Mouse (Mus musculus): ENCODE results near the gene Syn3. TPM values are rescaled to one million over a fixed set of nuclear protein-coding genes. Genes with fewer than 3 reads are reported as not detected.

Gene Syn3
- polyA plus RNA-seq, 1 experiment from 2014 or later, result 1.3 TPM

DNA sequence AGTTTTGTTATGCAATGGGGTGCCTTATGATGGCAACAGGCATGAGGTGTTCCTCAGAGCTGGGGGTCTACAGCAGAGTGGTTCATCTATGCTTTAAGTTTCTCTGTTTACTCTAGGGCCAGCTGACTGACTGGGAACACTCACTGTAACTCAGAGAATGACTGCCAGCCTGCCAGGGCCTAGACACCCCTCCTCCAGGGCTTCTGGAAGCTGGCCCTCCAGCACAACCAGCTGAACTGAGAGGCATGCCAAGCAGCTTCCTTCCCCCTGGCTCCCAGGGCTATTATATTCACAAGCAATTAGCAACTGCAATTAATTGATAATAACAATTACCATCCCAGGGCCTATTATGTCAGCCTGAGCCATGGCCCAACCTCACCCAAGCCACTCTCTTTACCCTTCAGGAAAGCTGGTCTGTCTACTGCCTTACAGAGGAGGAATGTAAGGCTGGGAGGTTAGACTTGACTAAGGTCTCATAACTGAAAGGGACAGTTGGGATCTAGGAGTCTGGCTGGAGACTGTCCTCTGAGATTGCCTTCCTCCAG, 41.0 kb downstream of the Syn3 start:
- no peaks in the 10 kb centered on the region for H3K36me3 ChIP-seq (ENCODE audit: control insufficient read depth, insufficient read depth, low read length)
- no peak for DNase-seq (ENCODE audit: low spot score)
- no peak overlapping the region for H3K4me2 ChIP-seq (replicated peaks; ENCODE audit: low read depth)
- ATAC-seq (ENCODE audit: low FRiP score, low TSS enrichment), result no peak
- H3K9me3 ChIP-seq (ENCODE audit: control insufficient read depth, low read length), result no peaks in the 10 kb centered on the region
- H3K4me3 ChIP-seq (ENCODE audit: low read depth, low read length), result no peak overlapping the region
- TF ChIP-seq CTCF (IDR thresholded peaks at IDR 0.05; ENCODE audit: low read depth) (no peak), EP300 (optimal IDR thresholded peaks at IDR 0.05) (no peak)
- no peaks in the 10 kb centered on the region for H3K27me3 ChIP-seq (ENCODE audit: control insufficient read depth, insufficient read depth, low read length)
- no peak overlapping the region for H3K27ac ChIP-seq (replicated peaks)
- H3K9ac ChIP-seq (ENCODE audit: low read length), result no peak overlapping the region
- no peaks in the 10 kb centered on the region for H3K4me1 ChIP-seq (replicated peaks; ENCODE audit: control insufficient read depth, insufficient read depth)

DNA sequence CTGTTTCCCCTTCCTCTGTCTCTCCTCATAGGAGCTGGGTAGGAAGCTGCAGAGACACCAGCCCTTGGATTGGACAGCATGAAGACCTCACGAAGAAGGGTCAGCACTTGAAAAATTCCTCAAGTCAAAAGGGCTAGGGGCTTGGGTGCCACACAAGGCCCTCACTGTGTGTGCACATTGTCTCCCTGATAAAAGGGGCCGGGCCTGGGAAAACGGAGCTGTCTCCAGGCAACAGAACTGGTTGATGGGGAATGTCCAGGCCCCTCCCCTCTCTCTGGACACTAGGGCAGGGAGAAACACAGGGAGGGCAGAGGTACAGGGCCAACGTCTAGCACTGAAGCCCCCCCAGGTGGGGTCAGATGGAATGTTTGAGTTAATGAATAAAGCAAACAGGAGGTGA, 41.5 kb downstream of the Syn3 start:
- Histone ChIP-seq H3K4me2 (replicated peaks; ENCODE audit: low read depth) (no peak overlapping the region), H3K9me3 (ENCODE audit: control insufficient read depth, low read length) (no peaks in the 10 kb centered on the region), H3K9ac (ENCODE audit: low read length) (no peak overlapping the region), H3K4me1 (replicated peaks; ENCODE audit: control insufficient read depth, insufficient read depth) (no peaks in the 10 kb centered on the region), H3K27ac (replicated peaks) (no peak overlapping the region), H3K36me3 (ENCODE audit: control insufficient read depth, insufficient read depth, low read length) (no peaks in the 10 kb centered on the region), H3K27me3 (ENCODE audit: control insufficient read depth, insufficient read depth, low read length) (no peaks in the 10 kb centered on the region), H3K4me3 (ENCODE audit: low read depth, low read length) (no peak overlapping the region)
- TF ChIP-seq EP300 (optimal IDR thresholded peaks at IDR 0.05) (no peak), CTCF (IDR thresholded peaks at IDR 0.05; ENCODE audit: low read depth) (no peak)
- WGBS, result 46% methylated on average over 4 of the region's 4 CpGs
- DNase-seq (ENCODE audit: low spot score) (no peak), ATAC-seq (ENCODE audit: low FRiP score, low TSS enrichment) (no peak)

DNA sequence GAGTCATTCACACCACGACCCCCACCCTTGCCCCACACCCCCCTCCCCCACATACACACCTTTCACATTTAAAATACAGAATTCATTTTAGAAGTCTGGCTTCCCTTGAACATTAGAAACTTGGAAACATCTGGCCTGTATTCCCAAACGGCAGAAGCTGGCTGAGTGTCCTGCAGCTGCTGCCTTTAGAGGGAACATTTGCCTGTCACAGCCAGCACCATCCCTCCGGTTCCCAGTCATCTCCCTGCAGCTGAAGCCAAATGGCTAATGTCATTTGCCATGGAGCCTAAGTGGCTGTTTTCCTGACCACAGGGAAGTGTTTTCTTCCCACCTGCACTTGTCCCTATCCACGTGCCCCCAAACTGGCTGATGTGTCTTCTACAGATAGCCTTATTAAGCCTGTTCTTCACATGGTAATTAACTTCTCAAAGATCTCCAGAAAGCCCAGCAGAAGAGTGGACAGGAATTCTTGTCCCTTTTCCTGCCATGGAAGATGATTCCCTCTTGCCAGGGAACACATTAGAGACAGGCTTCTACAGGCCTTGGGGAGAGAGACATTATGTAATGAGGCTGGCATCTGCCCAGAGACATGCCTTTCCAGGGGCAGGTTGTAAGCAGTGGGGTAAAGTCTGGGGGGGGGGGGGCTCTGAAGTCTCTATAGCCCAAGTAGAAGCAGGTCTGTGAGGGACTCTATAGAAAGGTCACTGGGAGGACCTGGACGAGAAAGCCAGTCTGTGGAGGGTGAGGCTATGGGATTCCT, 43.2 kb downstream of the Syn3 start:
- ATAC-seq (ENCODE audit: low FRiP score, low TSS enrichment) (no peak), DNase-seq (ENCODE audit: low spot score) (no peak)
- Histone ChIP-seq H3K4me3 (ENCODE audit: low read depth, low read length) (no peak overlapping the region), H3K9ac (ENCODE audit: low read length) (no peak overlapping the region), H3K27ac (replicated peaks) (no peak overlapping the region), H3K36me3 (ENCODE audit: control insufficient read depth, insufficient read depth, low read length) (no peaks in the 10 kb centered on the region), H3K4me1 (replicated peaks; ENCODE audit: control insufficient read depth, insufficient read depth) (no peaks in the 10 kb centered on the region), H3K27me3 (ENCODE audit: control insufficient read depth, insufficient read depth, low read length) (no peaks in the 10 kb centered on the region), H3K4me2 (replicated peaks; ENCODE audit: low read depth) (no peak overlapping the region), H3K9me3 (ENCODE audit: control insufficient read depth, low read length) (no peaks in the 10 kb centered on the region)
- WGBS, result 53% methylated on average over 5 of the region's 5 CpGs
- TF ChIP-seq CTCF (IDR thresholded peaks at IDR 0.05; ENCODE audit: low read depth), result no peak
- no peak for TF ChIP-seq EP300 (optimal IDR thresholded peaks at IDR 0.05)

DNA sequence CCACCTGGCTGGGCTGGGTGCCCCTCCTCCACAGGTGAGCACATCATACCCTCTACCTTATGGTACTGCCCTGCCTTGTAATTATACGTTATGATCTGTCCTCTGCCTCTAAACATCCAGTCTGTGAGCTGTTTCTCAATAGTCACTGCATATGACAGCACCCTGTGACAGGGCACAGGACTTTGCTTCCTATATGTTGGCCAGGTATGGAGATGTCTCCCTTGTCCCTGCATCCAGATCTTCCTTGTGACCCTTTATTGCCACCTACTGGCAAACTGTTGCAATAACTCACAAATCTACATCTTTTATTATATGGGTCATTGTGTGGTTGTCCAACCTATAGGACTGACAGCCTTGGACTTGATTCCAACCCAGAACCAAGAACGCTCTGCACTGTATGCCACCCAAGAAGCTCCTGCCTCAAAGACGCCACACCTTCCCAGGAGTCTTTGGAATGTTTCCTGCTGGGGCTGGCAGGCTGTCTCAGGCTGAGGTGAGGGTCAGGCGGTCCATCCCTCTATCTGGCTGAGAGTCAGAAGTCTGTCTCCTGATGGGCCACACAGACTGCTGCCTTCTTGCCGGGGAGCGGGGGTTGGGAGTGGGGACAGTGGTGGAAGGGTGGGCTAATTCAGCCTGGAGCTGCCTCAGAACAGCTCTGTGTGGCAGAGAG, 46.2 kb downstream of the Syn3 start:
- ATAC-seq (ENCODE audit: low FRiP score, low TSS enrichment) (peak; percentile 81), DNase-seq (ENCODE audit: low spot score) (peak; percentile 42)
- no peaks in the 10 kb centered on the region for H3K4me1 ChIP-seq (replicated peaks; ENCODE audit: control insufficient read depth, insufficient read depth)
- no peak overlapping the region for H3K27ac ChIP-seq (replicated peaks)
- TF ChIP-seq CTCF (IDR thresholded peaks at IDR 0.05; ENCODE audit: low read depth), result peak; percentile 96
- no peak for TF ChIP-seq EP300 (optimal IDR thresholded peaks at IDR 0.05)
- no peak overlapping the region for H3K9ac ChIP-seq (ENCODE audit: low read length)
- no peak overlapping the region for H3K4me3 ChIP-seq (ENCODE audit: low read depth, low read length)
- no peaks in the 10 kb centered on the region for H3K9me3 ChIP-seq (ENCODE audit: control insufficient read depth, low read length)
- WGBS, result 32% methylated on average over 6 of the region's 6 CpGs
- no peak overlapping the region for H3K4me2 ChIP-seq (replicated peaks; ENCODE audit: low read depth)
- no peaks in the 10 kb centered on the region for H3K27me3 ChIP-seq (ENCODE audit: control insufficient read depth, insufficient read depth, low read length)
- no peaks in the 10 kb centered on the region for H3K36me3 ChIP-seq (ENCODE audit: control insufficient read depth, insufficient read depth, low read length)

DNA sequence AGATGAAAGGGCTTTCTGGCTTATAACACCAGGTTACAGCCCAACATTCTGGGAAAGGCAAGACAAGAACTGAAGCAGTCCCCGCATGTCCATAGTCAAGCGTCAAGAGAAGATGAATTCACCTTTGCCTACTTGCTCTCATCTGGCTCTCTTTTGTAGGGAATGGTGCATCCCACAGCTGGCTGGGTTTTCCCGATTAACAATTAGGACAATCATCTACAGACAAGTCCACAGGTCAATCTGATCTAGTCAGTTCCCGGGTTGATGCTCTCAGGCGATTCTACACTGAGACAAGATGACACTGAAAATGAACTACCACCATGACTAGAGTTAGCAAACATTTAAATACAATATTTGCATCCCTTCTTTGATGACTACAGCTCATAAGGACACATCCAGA, 47.4 kb downstream of the Syn3 start:
- ATAC-seq (ENCODE audit: low FRiP score, low TSS enrichment), result no peak
- Histone ChIP-seq H3K27ac (replicated peaks) (no peak overlapping the region), H3K4me1 (replicated peaks; ENCODE audit: control insufficient read depth, insufficient read depth) (no peaks in the 10 kb centered on the region), H3K27me3 (ENCODE audit: control insufficient read depth, insufficient read depth, low read length) (no peaks in the 10 kb centered on the region), H3K9me3 (ENCODE audit: control insufficient read depth, low read length) (no peaks in the 10 kb centered on the region), H3K4me2 (replicated peaks; ENCODE audit: low read depth) (no peak overlapping the region), H3K4me3 (ENCODE audit: low read depth, low read length) (no peak overlapping the region), H3K36me3 (ENCODE audit: control insufficient read depth, insufficient read depth, low read length) (no peaks in the 10 kb centered on the region), H3K9ac (ENCODE audit: low read length) (no peak overlapping the region)
- TF ChIP-seq EP300 (optimal IDR thresholded peaks at IDR 0.05), result no peak
- TF ChIP-seq CTCF (IDR thresholded peaks at IDR 0.05; ENCODE audit: low read depth), result no peak
- DNase-seq (ENCODE audit: low spot score), result no peak
- 85% methylated on average over 5 of the region's 5 CpGs for WGBS

DNA sequence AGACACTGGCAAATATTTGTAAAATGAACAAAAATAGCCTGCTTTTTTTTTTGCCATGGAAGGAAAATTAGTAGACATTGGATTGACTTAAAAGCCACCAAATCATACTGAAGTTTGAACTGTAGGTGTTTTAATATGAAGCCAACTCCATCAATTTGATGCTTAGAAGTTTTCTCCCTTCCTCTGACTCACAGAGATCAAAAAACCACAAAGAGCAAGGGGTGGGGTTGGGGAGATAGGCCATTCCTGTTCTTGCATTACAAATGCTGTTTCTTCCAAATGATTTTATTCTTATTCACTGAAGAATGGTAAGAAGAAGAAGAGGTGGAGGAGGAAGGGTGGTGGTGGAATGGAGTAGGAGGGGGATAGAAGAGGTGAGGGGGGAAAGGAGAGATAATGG, 52.0 kb downstream of the Syn3 start:
- DNase-seq (ENCODE audit: low spot score) (no peak), ATAC-seq (ENCODE audit: low FRiP score, low TSS enrichment) (no peak)
- Histone ChIP-seq H3K4me1 (replicated peaks; ENCODE audit: control insufficient read depth, insufficient read depth) (no peaks in the 10 kb centered on the region), H3K36me3 (ENCODE audit: control insufficient read depth, insufficient read depth, low read length) (no peaks in the 10 kb centered on the region), H3K4me2 (replicated peaks; ENCODE audit: low read depth) (no peak overlapping the region), H3K27me3 (ENCODE audit: control insufficient read depth, insufficient read depth, low read length) (no peaks in the 10 kb centered on the region), H3K9ac (ENCODE audit: low read length) (no peak overlapping the region), H3K4me3 (ENCODE audit: low read depth, low read length) (no peak overlapping the region), H3K9me3 (ENCODE audit: control insufficient read depth, low read length) (no peaks in the 10 kb centered on the region), H3K27ac (replicated peaks) (no peak overlapping the region)
- no peak for TF ChIP-seq CTCF (IDR thresholded peaks at IDR 0.05; ENCODE audit: low read depth)
